Mouse (Mus musculus): ENCODE data around the gene Erh. TPM values are rescaled to one million over a fixed set of nuclear protein-coding genes. Genes with fewer than 3 reads are reported as not detected.

Erh gene
- polyA plus RNA-seq (2014; fragmentation: Nextera tagmentation; extraction: Ambion mirVana), result 400 and 407 TPM in 2 replicates

DNA sequence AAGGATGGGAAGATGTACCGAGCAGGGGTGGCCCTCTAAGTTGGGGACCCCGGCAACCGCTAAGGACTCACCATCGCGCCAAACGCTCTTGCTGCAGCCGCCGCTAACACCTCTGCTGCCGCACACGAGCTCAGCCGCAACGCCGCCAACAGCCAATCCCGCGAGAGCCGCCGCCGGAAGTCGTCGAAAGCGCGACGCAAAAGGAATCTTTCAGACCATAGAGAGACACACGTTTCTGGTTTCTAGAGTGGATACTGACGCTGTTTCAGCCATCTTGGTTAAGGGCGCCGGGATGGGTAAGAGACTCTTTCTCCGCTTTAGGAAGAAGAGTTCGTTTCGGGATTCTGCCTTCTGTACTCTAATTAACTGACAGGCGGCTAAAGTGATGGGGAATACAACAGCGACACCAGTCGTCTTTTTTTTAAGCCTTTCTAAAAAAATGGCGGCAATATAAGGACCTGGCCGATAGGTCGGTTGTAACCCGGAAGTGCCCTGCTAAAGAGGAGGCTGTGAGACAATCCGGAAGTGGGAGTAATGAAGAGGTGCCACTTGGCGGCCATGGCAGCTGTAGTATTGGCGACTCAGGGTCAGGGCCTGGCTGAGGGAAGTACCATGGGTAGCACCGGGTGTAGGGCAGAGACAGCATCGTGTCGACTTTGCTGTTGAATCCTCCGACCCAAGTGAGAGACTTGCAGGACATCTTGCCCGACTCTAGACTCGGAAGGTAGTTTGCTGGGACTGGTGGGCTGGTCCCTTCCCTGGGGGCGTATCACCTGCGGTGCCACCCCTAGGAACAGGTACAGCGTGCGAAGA, at the start of gene Erh, which contains the start of gene Slc39a9:
Gene Erh (minus strand): TSS at position 649 of the 813 bp plus-strand sequence.
Gene Slc39a9 (plus strand): TSS at position 191 of the 813 bp plus-strand sequence.
- ATAC-seq (replicated peaks; ENCODE audit: low FRiP score), result peak; percentile 98
- Histone ChIP-seq H3K27ac (ENCODE audit: low read depth, low read length) (peak within 1 kb of the TSS; percentile 73), H3K36me3 (ENCODE audit: control insufficient read depth, insufficient read depth, low read length) (peaks cover 16% of the 10 kb centered on the region), H3K4me3 (ENCODE audit: low read depth, low read length) (peak within 1 kb of the TSS; percentile 79), H3K4me2 (ENCODE audit: low read depth, low read length, severe bottlenecking) (peak within 1 kb of the TSS; percentile 89), H3K4me1 (replicated peaks; ENCODE audit: control insufficient read depth, insufficient read depth, low read length) (no peaks in the 10 kb centered on the region; the same call in 1 of the 2 replicates), H3K9me3 (ENCODE audit: control insufficient read depth, low read length) (no peaks in the 10 kb centered on the region), H3K9ac (ENCODE audit: low read length) (peak within 1 kb of the TSS; percentile 93), H3K27me3 (ENCODE audit: control insufficient read depth, insufficient read depth, low read length) (no peaks in the 10 kb centered on the region)
- under 1% methylated on average over 49 of the region's 50 CpGs for WGBS
- DNase-seq (ENCODE audit: low spot score), result peak; percentile 94

DNA sequence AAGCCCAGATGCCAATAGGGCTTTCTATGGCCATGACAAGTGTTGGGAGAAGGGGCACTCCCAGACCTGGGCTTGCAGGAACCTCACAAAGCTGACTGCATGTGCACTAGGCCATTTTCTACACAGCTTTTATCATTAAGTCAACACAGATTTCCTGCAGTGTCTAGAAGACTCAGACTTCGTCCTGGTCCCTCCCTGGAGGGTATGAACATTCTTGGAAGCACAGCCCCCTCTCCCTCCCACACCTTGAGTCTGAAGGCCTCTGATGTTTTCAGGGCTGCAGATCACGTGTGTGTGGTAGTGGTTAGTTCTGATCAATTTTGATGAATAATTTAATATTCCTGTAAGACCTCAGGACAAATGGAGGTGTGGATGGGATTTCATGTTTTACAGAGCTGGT, 49.6 kb upstream of the Erh start:
- ATAC-seq (replicated peaks; ENCODE audit: low FRiP score) (no peak), DNase-seq (ENCODE audit: low spot score) (no peak)
- no peak overlapping the region for H3K9ac ChIP-seq (ENCODE audit: low read length)
- WGBS, result 57% methylated on average over 2 of the region's 2 CpGs
- no peak overlapping the region for H3K4me3 ChIP-seq (ENCODE audit: low read depth, low read length)
- no peak overlapping the region for H3K27ac ChIP-seq (ENCODE audit: low read depth, low read length)
- peaks cover 14% of the 10 kb centered on the region for H3K4me1 ChIP-seq (replicated peaks; ENCODE audit: control insufficient read depth, insufficient read depth, low read length)
- H3K9me3 ChIP-seq (ENCODE audit: control insufficient read depth, low read length), result no peaks in the 10 kb centered on the region
- peaks cover 34% of the 10 kb centered on the region for H3K27me3 ChIP-seq (ENCODE audit: control insufficient read depth, insufficient read depth, low read length)
- no peaks in the 10 kb centered on the region for H3K36me3 ChIP-seq (ENCODE audit: control insufficient read depth, insufficient read depth, low read length)
- no peak overlapping the region for H3K4me2 ChIP-seq (ENCODE audit: low read depth, low read length, severe bottlenecking)

DNA sequence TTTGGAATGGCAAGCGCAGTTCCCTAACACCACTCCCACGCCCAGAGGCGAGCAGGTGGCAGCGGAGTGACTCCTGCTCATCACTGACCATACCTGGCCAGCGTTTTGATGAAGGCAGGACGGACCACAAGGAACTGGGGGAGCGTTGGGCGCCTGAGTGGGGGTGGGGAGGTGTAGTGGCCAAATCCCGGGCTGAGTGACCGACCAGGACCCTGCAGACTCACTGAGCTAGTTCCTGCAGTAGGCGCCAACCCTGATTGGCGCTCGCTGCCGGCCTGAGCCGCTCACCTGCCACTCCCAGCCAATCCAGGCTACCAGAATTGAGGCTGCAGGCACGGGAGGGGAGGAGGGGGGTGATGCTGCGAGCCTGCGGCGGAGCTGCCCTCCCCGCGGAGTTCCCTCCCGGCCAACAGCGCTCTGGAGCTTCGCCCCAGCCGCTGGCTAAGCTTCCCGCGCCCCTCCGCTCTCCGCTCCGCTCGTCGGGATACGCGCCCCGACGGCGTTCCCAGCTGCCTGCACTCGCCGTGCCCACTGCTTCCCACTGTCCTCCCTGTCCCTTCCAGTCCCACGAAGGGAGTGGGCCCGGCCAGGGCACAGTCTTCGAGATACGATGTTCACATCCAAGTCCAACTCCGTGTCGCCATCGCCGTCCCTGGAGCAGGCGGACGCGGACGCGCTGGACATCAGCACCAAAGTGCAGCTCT, 48.3 kb upstream of the Erh start, which contains the start of gene Plekhd1:
Gene Plekhd1 (plus strand): TSS at position 323 of the 704 bp plus-strand sequence.
- 1% methylated on average over 49 of the region's 52 CpGs for WGBS
- peak within 1 kb of the TSS; percentile 37 for H3K9ac ChIP-seq (ENCODE audit: low read length)
- ATAC-seq (replicated peaks; ENCODE audit: low FRiP score) (peak; percentile 71; the same call in 1 of the 2 replicates), DNase-seq (ENCODE audit: low spot score) (peak; percentile 72)
- no peaks in the 10 kb centered on the region for H3K9me3 ChIP-seq (ENCODE audit: control insufficient read depth, low read length)
- peak within 1 kb of the TSS; percentile 33 for H3K4me3 ChIP-seq (ENCODE audit: low read depth, low read length)
- no peak within 1 kb of the TSS for H3K27ac ChIP-seq (ENCODE audit: low read depth, low read length)
- H3K4me2 ChIP-seq (ENCODE audit: low read depth, low read length, severe bottlenecking), result peak within 1 kb of the TSS; percentile 63
- peaks cover 14% of the 10 kb centered on the region for H3K4me1 ChIP-seq (replicated peaks; ENCODE audit: control insufficient read depth, insufficient read depth, low read length)
- peaks cover 34% of the 10 kb centered on the region for H3K27me3 ChIP-seq (ENCODE audit: control insufficient read depth, insufficient read depth, low read length)
- no peaks in the 10 kb centered on the region for H3K36me3 ChIP-seq (ENCODE audit: control insufficient read depth, insufficient read depth, low read length)

GRCm38 (mm10) chr12:80691671-80692091, 47.5 kb upstream of the Erh start:
- no peaks in the 10 kb centered on the region for H3K36me3 ChIP-seq (ENCODE audit: control insufficient read depth, insufficient read depth, low read length)
- H3K4me2 ChIP-seq (ENCODE audit: low read depth, low read length, severe bottlenecking), result no peak overlapping the region
- H3K27me3 ChIP-seq (ENCODE audit: control insufficient read depth, insufficient read depth, low read length), result peaks cover 34% of the 10 kb centered on the region
- H3K9me3 ChIP-seq (ENCODE audit: control insufficient read depth, low read length), result no peaks in the 10 kb centered on the region
- no peak overlapping the region for H3K9ac ChIP-seq (ENCODE audit: low read length)
- H3K27ac ChIP-seq (ENCODE audit: low read depth, low read length), result no peak overlapping the region
- ATAC-seq (replicated peaks; ENCODE audit: low FRiP score) (no peak), DNase-seq (ENCODE audit: low spot score) (no peak)
- H3K4me1 ChIP-seq (replicated peaks; ENCODE audit: control insufficient read depth, insufficient read depth, low read length), result peaks cover 14% of the 10 kb centered on the region
- peak overlapping the region; percentile 33; the same call in 1 of the 2 replicates for H3K4me3 ChIP-seq (ENCODE audit: low read depth, low read length)
- WGBS, result 11% methylated on average over 12 of the region's 12 CpGs

- H3K9ac ChIP-seq (ENCODE audit: low read length), result no peak overlapping the region
- ATAC-seq (replicated peaks; ENCODE audit: low FRiP score) (no peak), DNase-seq (ENCODE audit: low spot score) (no peak)
- H3K4me2 ChIP-seq (ENCODE audit: low read depth, low read length, severe bottlenecking), result no peak overlapping the region
- H3K4me3 ChIP-seq (ENCODE audit: low read depth, low read length), result no peak overlapping the region
- 63% methylated on average over 5 of the region's 5 CpGs for WGBS
- no peaks in the 10 kb centered on the region for H3K9me3 ChIP-seq (ENCODE audit: control insufficient read depth, low read length)
- peaks cover 14% of the 10 kb centered on the region for H3K4me1 ChIP-seq (replicated peaks; ENCODE audit: control insufficient read depth, insufficient read depth, low read length)
- peaks cover 33% of the 10 kb centered on the region for H3K27me3 ChIP-seq (ENCODE audit: control insufficient read depth, insufficient read depth, low read length)
- H3K27ac ChIP-seq (ENCODE audit: low read depth, low read length), result no peak overlapping the region
- H3K36me3 ChIP-seq (ENCODE audit: control insufficient read depth, insufficient read depth, low read length), result no peaks in the 10 kb centered on the region
Measured at GRCm38 (mm10) chr12:80689696-80690095, 45.6 kb upstream of the Erh start.

- H3K4me3 ChIP-seq (ENCODE audit: low read depth, low read length), result no peak overlapping the region
- ATAC-seq (replicated peaks; ENCODE audit: low FRiP score) (no peak), DNase-seq (ENCODE audit: low spot score) (no peak)
- H3K9me3 ChIP-seq (ENCODE audit: control insufficient read depth, low read length), result no peaks in the 10 kb centered on the region
- H3K4me2 ChIP-seq (ENCODE audit: low read depth, low read length, severe bottlenecking), result no peak overlapping the region
- H3K36me3 ChIP-seq (ENCODE audit: control insufficient read depth, insufficient read depth, low read length), result no peaks in the 10 kb centered on the region
- peaks cover 10% of the 10 kb centered on the region for H3K4me1 ChIP-seq (replicated peaks; ENCODE audit: control insufficient read depth, insufficient read depth, low read length)
- H3K27me3 ChIP-seq (ENCODE audit: control insufficient read depth, insufficient read depth, low read length), result peaks cover 18% of the 10 kb centered on the region
- H3K27ac ChIP-seq (ENCODE audit: low read depth, low read length), result no peak overlapping the region
- WGBS, result 90% methylated on average over 10 of the region's 10 CpGs
- no peak overlapping the region for H3K9ac ChIP-seq (ENCODE audit: low read length)
Measured at GRCm38 (mm10) chr12:80687788-80688211, 43.7 kb upstream of the Erh start.

- H3K4me1 ChIP-seq (replicated peaks; ENCODE audit: control insufficient read depth, insufficient read depth, low read length), result no peaks in the 10 kb centered on the region
- H3K27me3 ChIP-seq (ENCODE audit: control insufficient read depth, insufficient read depth, low read length), result no peaks in the 10 kb centered on the region
- no peak for ATAC-seq (replicated peaks; ENCODE audit: low FRiP score)
- H3K9me3 ChIP-seq (ENCODE audit: control insufficient read depth, low read length), result no peaks in the 10 kb centered on the region
- WGBS, result 55% methylated on average over 3 of the region's 3 CpGs
- no peak for DNase-seq (ENCODE audit: low spot score)
- H3K36me3 ChIP-seq (ENCODE audit: control insufficient read depth, insufficient read depth, low read length), result no peaks in the 10 kb centered on the region
- no peak overlapping the region for H3K27ac ChIP-seq (ENCODE audit: low read depth, low read length)
- H3K4me2 ChIP-seq (ENCODE audit: low read depth, low read length, severe bottlenecking), result no peak overlapping the region
- H3K9ac ChIP-seq (ENCODE audit: low read length), result no peak overlapping the region
- no peak overlapping the region for H3K4me3 ChIP-seq (ENCODE audit: low read depth, low read length)
Measured at GRCm38 (mm10) chr12:80684316-80684715, 40.2 kb upstream of the Erh start.

DNA sequence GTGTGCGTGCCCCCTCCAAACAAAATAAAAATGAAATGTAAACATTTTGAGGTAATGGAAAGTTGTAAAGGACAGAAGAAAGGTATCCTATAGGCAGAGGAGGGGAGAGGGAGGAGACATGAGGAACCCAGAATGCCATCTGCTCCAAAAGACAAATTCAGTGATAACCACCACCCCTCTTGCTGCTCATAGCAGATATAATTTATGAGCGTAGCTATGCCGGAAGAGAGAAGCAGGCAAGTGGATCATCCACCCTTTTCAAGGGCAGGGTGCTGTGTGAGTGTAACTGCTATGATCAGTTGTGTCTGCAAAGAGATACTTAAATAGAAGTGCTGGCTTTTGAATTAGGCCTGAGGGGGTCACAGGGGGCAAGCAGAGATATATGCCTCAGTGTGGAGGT, 39.4 kb upstream of the Erh start:
- no peak for DNase-seq (ENCODE audit: low spot score)
- Histone ChIP-seq H3K4me1 (replicated peaks; ENCODE audit: control insufficient read depth, insufficient read depth, low read length) (no peaks in the 10 kb centered on the region), H3K27ac (ENCODE audit: low read depth, low read length) (no peak overlapping the region), H3K9me3 (ENCODE audit: control insufficient read depth, low read length) (no peaks in the 10 kb centered on the region), H3K4me3 (ENCODE audit: low read depth, low read length) (no peak overlapping the region), H3K4me2 (ENCODE audit: low read depth, low read length, severe bottlenecking) (no peak overlapping the region), H3K36me3 (ENCODE audit: control insufficient read depth, insufficient read depth, low read length) (no peaks in the 10 kb centered on the region), H3K27me3 (ENCODE audit: control insufficient read depth, insufficient read depth, low read length) (no peaks in the 10 kb centered on the region), H3K9ac (ENCODE audit: low read length) (no peak overlapping the region)
- ATAC-seq (replicated peaks; ENCODE audit: low FRiP score), result no peak
- WGBS, result 88% methylated on average over 3 of the region's 3 CpGs
